Mouse (Mus musculus) frontal cortex, adult 2 months (tissue): ENCODE results near the gene Cenpf. TPM values are rescaled to one million over a fixed set of nuclear protein-coding genes. Genes with fewer than 3 reads are reported as not detected.

Source experiments
- DNase-seq, 2 experiments: peaks; one replicate each; pipeline ENCODE4 v3.0.0; 2022; ENCODE audit warnings: low spot score in 1 of 2; ENCODE audit errors: extremely low spot score in 1 of 2
- polyA plus RNA-seq: library from polyadenylated mRNA; depleted of rRNA; stranded (reverse); fragments of >200 nt; gene quantifications from 2 replicates; pipeline ENCODE4 v1.2.3, GENCODE M21; 2012; rRNA removed

The Cenpf gene
- 0.23 and 0.24 TPM in 2 replicates for polyA plus RNA-seq

- peak; percentile 96 to 99 for DNase-seq
These were observed at the start of gene Cenpf for GRCm38 (mm10) chr1:189687654-189688387. Gene Cenpf, minus strand, starts transcription at chr1:189688086.

- no peak for DNase-seq
These were observed 44.3 kb upstream of the Cenpf start for GRCm38 (mm10) chr1:189732156-189732555.

- no peak for DNase-seq
These were observed 43.8 kb upstream of the Cenpf start for GRCm38 (mm10) chr1:189731697-189732096.

GRCm38 (mm10) chr1:189729141-189729815 lies 41.4 kb upstream of the Cenpf start:
- DNase-seq: no peak

GRCm38 (mm10) chr1:189728784-189729115 lies 40.9 kb upstream of the Cenpf start:
- DNase-seq: no peak

GRCm38 (mm10) chr1:189727884-189728783 lies 40.2 kb upstream of the Cenpf start, which contains the start of gene Ptpn14:
Gene Ptpn14, plus strand, starts transcription at chr1:189728268.
- DNase-seq: no peak

- DNase-seq: no peak
These were observed 39.5 kb upstream of the Cenpf start for GRCm38 (mm10) chr1:189727346-189727883.

GRCm38 (mm10) chr1:189726121-189726520 lies 38.2 kb upstream of the Cenpf start:
- DNase-seq: no peak

- DNase-seq: no peak
These were observed 30.7 kb upstream of the Cenpf start for GRCm38 (mm10) chr1:189718600-189718999.

- DNase-seq: no peak
These were observed 29.7 kb upstream of the Cenpf start for GRCm38 (mm10) chr1:189717546-189717945.

GRCm38 (mm10) chr1:189715915-189716797 lies 28.3 kb upstream of the Cenpf start:
- DNase-seq: peak in 1 of 2 experiments; percentile 5

- no peak for DNase-seq
These were observed 21.1 kb upstream of the Cenpf start for GRCm38 (mm10) chr1:189709001-189709400.

- no peak for DNase-seq
These were observed 19.5 kb upstream of the Cenpf start for GRCm38 (mm10) chr1:189707419-189707818.

GRCm38 (mm10) chr1:189707014-189707413 lies 19.1 kb upstream of the Cenpf start:
- no peak for DNase-seq

- DNase-seq: no peak
These were observed 18.3 kb upstream of the Cenpf start for GRCm38 (mm10) chr1:189706040-189706645.

GRCm38 (mm10) chr1:189703591-189703990 lies 15.7 kb upstream of the Cenpf start:
- no peak for DNase-seq

- DNase-seq: no peak
These were observed 15.3 kb upstream of the Cenpf start for GRCm38 (mm10) chr1:189703156-189703555.

- DNase-seq: peak; percentile 22 to 85
These were observed 13.1 kb upstream of the Cenpf start for GRCm38 (mm10) chr1:189700990-189701389.

GRCm38 (mm10) chr1:189700186-189700585 lies 12.3 kb upstream of the Cenpf start:
- DNase-seq: no peak
